Mouse (Mus musculus) frontal cortex, adult (tissue): ENCODE measurements at regions not wholly inside any gene's neighbourhood (a gene's known extent, or its start where the extent isn't known, plus 50 kb on each side); places are given as distances from the start of the nearest gene placed in this dataset.

Experiments used
- ATAC-seq: cut with Nextera tagmentation; 2 replicates; pipeline ENCODE4 v1.9.2; 2017; ENCODE audit warnings: mild to moderate bottlenecking, moderate library complexity, mixed read lengths; ENCODE audit not compliant: low TSS enrichment

DNA sequence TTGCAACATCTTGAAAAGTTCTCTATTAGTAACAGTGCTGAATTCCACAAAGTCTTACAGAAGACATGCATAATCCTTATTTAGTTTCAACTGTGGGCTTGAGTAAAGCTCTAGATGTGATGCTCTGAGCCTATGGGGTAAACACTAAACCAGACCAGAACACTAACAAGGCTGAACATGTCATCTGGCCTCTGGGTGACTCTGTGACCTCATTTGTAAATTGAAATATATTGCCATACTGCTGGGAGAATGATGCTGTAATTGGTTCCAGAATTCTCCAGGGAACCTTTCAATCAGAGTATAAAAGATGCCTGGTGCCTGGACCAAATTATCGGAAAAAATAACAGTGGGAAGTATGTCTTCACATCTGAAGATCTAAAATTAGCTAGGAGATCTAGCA is 309.9 kb upstream of the Megf9 start:
- no peak for ATAC-seq

- ATAC-seq: no peak
Observed at GRCm38 (mm10) chr4:70810956-70811316, 276.1 kb upstream of the Megf9 start.

- no peak for ATAC-seq
Observed at GRCm38 (mm10) chr4:70810311-70810955, 275.6 kb upstream of the Megf9 start.

- peak; percentile 81 for ATAC-seq
Observed at GRCm38 (mm10) chr4:70804925-70805342, 270.1 kb upstream of the Megf9 start.

DNA sequence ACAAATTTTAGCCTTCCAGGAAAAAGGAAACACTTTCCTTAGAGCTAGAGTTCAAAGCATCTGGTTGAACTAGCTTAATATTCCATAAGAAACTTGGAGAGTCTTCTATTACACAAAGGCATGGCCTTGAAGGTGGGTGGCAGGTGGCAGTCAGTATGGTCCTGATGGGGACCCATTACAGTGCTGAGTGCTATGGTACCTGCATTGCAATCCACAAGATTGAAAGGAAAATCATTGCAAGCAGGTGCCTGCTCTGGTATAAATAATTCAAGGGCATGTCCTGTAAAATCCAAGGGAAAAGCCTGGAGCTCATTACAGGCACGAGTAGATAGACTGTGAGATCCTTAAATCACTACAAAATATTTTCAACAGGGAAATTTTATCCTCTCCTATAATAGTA is 263.7 kb upstream of the Megf9 start:
- ATAC-seq: no peak

GRCm38 (mm10) chr4:70797935-70798334 is 263.1 kb upstream of the Megf9 start:
- no peak for ATAC-seq

- no peak for ATAC-seq
Observed at GRCm38 (mm10) chr4:70783487-70783886, 248.7 kb upstream of the Megf9 start.

DNA sequence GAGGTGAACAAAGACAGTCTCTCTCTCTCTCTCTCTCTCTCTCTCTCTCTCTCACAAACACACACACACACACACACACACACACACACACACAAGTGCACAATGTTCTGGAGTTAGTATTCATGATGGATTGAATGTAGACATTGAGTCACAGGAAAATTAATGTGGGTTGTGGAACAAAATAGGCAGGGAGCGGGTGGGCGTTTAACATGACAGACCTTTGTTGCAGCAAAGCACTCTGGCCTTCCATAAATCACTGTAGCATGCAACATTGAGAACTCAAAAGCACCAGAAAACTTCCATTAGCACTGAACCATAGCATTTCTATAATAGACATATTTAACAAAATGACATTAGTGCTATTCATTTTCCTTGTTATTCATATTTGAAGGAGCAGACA is 246.8 kb upstream of the Megf9 start:
- no peak for ATAC-seq

- ATAC-seq: no peak
Observed at GRCm38 (mm10) chr4:70776273-70776672, 241.5 kb upstream of the Megf9 start.

DNA sequence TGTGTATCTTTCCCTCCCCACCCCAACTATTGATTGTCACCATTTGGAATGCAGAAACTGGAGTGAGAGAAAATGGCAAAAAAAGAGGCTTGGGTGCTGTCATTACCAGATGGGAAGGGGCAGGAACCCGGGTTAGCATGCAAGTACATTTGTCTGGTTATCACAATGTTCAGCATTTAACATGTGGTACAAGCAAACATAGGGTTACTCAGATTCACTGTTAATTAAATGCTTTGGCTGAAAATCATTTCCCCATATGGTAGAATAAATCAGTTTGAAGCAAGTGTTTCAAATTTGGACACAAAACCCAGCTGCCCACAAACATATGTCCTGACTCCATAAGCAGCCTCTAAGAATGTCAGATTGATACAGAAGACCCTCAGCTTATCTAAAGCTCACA is 208.6 kb upstream of the Megf9 start:
- peak; percentile 81 for ATAC-seq

DNA sequence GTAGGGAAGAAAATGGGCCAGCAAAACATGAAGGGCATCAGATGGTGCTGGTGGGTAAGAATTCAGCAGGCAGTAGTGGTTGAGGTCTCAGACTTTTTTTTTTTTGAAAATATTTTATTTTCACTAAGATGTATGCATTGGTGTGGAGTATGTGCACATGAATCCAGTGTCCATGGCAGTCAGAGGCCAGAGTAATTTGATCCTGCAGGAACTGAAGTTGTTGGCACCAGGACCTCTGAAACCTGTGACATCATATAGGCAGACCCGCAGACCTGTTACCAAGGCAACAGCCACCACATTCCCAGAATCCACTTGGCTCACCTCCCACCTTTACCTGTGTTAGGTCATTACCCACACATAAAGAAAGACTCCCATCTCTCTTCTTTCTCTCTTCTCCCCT is 207.2 kb upstream of the Megf9 start:
- ATAC-seq: no peak

DNA sequence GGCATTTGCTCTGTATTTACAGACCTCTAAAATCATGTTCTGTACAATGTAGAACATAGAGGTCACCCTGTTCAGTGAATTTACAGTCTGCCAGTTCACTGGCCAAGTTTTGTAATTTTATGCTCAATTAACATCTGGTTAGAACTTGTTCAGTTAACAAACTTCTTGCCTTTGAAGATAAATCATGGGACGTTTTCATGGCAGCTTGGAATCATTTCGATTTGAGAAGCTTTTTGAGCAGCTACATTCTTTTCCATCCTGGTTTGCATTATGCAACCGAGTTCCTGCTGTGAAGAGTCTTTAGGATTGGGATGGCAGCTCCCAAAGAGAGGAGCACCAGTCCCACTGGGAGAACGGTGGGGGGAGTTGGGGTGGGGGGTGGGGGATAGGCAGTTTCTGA is 206.3 kb upstream of the Megf9 start:
- ATAC-seq: no peak

GRCm38 (mm10) chr4:70709126-70709689 is 174.4 kb upstream of the Megf9 start:
- ATAC-seq: no peak

DNA sequence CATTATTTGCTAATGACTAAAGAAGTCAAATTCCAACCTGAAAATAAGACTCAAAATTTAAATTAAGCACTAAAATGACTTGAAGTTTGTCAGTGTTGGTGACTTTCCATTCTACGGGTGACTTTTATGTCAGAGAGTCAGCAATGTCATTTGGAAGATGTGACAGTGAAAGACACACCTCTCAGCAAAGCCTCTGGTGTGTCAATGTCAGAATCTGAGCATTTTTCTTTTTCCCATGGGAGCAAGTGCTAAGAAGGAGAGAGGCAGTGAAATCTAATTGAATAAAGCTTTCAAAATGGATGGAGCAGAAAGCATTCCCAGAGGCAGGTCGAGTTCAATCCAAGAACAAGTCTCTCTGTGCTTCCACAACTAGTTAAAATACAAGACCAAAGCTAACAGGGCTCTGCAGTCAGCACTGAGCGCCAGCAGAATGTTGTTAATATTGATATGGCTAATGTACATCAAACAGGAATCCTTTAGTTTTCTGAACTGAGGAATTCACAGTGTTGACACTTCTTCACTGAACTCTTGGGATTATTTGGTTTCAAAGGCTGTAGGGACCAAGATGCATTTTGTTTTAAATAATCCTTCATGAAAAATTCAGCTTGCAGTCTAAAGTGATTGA is 170.4 kb upstream of the Megf9 start:
- no peak for ATAC-seq

DNA sequence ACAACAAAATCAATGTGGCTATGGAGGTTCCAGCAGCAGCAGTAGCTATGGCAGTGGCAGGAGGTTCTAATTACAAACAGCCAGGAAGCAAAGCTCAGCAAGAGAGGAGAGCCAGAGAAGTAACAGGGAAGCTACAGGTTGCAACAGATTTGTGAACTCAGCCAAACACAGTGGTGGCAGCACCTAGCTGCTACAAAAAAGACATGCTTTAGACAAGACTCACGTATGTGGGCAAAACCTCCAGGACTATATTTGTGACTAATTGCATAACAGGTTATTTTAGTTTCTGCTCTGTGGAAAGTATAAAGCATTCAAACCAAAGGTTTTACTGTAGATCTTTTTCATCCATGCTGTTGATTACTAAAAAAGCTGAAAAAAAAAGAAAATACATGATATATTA is 166.1 kb upstream of the Megf9 start:
- ATAC-seq: peak; percentile 99

DNA sequence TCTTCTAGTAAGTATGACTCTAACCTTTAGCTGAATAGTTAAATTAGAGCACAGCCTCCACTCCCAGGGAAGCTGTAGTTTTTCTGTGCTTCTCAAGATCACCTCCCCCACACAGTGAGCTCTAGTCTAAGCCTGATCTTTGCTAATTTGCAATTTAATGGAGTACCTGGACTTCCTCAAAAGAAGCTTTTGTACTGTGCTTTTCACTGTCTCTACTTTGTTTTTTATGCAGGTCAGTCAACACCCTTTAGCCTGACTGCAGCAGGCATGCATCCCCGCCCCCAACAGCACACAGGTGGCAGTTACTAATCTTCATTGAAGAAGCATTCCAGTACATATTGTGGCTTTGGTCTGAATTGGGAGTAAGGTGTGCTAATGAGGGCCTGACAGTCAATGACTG is 129.4 kb upstream of the Megf9 start:
- ATAC-seq: no peak

GRCm38 (mm10) chr4:70621431-70621837 is 86.6 kb upstream of the Megf9 start:
- ATAC-seq: peak; percentile 28

- ATAC-seq: peak; percentile 86
Observed at GRCm38 (mm10) chr4:70619636-70620287, 85.0 kb upstream of the Megf9 start.

GRCm38 (mm10) chr4:70615794-70616193 is 81.0 kb upstream of the Megf9 start:
- no peak for ATAC-seq

- ATAC-seq: no peak
Observed at GRCm38 (mm10) chr4:70614411-70614810, 79.6 kb upstream of the Megf9 start.

- peak; percentile 83 for ATAC-seq
Observed at GRCm38 (mm10) chr4:70603209-70603852, 68.5 kb upstream of the Megf9 start.

- ATAC-seq: peak; percentile 98
Observed at GRCm38 (mm10) chr4:70601301-70601700, 66.5 kb upstream of the Megf9 start.
